Mouse (Mus musculus) heart, adult 8-10 months (tissue): ENCODE measurements around the gene Schip1. TPM values are rescaled to one million over a fixed set of nuclear protein-coding genes. Genes with fewer than 3 reads are reported as not detected.

Experiments
- DNase-seq: peaks from one replicate; pipeline ENCODE4 v3.0.0; 2022; ENCODE audit warnings: low spot score
- total RNA-seq, 4 experiments: library from RNA; stranded (reverse); gene quantifications; 2 replicates each; pipeline ENCODE4 v1.2.4; 2022

The Schip1 gene
- total RNA-seq, 4 experiments from 2014 or later: 148 to 166 (median 160) TPM

DNA sequence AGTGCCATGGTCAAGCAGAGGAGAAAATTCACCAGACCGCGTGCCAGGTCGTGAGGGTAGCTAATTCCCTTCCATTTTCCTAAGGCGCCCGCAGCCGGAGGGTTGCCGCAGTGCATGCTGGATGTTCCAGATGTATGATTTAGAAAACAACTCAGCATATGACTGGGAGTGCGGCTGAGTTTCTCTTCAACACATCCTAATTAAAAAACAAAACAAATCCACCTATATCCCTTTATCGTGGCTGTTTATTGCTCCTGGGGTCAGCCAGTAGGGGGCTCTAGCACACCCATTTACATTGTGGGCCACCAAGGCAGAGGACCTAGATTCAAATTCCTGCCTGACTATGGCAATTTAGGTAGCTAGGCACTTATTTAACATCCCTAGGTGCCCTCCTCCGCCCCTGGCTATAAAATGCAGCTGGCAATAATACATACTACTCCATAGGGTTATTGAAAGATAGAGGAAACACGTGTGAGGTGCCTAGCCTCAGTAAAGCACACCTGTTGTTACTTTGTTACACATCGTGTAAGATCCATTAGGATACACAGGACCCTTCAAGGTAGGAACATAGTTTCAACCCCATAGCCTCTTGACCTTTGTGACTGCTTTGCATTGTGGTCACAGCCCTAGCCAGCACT lies 517.6 kb downstream of the Schip1 start:
- DNase-seq: no peak

GRCm38 (mm10) chr3:68583031-68583693 lies 518.6 kb downstream of the Schip1 start:
- DNase-seq: peak; percentile 40

DNA sequence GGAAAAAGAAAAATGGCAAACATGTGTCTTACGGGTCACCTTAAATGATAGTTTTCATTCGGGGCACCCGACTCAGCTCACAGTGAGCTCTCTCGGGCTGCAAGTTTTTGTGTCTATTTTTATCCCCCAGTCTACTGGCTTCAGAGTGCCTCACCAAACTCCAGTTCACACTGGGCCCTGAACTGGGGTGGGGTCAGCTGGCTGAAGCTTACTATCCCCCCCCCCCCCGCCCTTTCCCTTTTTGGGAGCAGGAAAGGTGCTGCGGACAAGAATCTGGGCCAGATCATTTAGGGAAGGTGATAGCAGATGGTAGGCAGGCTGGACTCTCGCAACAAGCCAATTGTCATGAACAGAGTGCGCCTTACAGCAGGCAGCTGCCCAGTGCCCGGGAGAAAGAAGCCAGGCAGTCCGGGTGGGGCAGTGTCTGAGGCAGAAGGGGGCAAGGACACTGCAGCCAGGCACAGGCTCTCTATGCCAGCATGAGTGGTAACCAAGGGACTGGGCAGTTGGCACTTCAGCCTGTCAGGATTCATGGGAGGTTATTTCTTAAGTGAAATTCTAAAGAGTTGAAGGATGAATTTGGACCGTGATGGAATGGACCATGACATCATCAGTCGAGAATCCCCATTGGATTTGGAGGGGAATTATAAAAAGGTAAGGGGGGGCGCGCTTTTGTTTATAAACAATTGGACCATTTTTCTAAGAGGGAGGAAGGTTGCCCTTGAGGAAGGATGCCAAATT lies 519.3 kb downstream of the Schip1 start:
- peak; percentile 63 for DNase-seq

GRCm38 (mm10) chr3:68585213-68585612 lies 520.6 kb downstream of the Schip1 start:
- no peak for DNase-seq

- DNase-seq: peak; percentile 66
These were observed 522.1 kb downstream of the Schip1 start for GRCm38 (mm10) chr3:68586646-68587064.

DNA sequence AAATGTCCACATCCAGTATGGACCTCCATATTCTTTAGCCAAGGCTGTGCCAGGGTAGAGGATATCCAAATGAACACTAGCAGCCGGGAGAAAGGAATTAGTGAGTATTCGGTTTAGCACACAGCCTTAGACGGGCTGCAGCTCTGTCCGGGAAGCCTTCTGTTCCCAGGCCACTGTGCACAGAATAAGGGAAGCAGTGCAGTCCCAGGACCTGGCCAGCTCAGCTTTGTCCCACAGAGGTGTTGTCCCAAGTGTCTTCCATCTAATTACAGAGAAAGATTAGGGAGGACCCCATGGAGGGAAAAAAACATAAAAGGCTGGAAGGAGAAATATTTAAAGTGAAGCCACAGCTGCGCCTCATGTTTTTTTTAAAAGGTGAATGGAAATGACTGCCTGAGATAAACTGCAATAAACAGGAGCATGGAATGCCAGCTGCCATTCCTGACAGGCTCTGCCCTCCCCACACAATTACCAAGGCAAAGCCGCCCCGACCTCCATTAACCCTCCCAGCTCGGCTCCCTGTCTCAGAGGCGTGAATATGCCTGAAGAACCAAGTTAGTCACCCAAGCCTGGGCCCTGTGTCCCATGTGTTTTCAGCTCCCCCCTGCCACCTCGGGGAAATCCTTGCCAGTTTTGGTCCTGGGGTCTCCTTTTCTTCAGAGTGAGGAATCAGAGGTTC lies 523.1 kb downstream of the Schip1 start:
- DNase-seq: no peak

DNA sequence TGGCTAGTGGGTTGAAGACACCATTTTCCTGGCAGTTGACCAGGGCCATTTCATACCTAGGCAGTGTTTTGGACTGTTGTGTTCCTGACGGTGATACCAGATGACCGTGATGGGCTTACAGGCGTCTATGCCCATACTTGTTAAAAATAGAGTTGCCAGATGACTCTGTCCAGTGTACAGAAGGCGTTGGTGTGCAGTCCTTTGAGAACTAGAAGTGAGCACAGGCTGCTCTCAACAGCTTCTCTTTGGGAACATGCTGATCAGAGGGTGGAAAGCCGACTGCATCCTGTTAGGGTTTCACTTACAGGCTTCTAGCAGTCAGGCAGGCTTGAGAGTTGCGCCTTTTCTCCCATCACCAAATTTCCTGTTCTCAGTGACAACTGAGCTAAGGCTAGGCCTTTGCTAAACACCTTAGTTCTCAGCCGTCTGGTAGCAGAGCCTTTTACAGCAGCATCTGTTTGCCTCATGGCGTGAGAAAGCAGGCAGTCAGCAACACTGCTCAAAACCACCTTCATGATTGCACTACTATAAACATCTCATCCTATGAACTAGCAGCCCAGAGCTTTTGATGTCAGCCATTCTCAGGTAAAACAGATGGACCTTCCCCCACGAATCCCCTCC lies 524.7 kb downstream of the Schip1 start:
- DNase-seq: peak; percentile 58

DNA sequence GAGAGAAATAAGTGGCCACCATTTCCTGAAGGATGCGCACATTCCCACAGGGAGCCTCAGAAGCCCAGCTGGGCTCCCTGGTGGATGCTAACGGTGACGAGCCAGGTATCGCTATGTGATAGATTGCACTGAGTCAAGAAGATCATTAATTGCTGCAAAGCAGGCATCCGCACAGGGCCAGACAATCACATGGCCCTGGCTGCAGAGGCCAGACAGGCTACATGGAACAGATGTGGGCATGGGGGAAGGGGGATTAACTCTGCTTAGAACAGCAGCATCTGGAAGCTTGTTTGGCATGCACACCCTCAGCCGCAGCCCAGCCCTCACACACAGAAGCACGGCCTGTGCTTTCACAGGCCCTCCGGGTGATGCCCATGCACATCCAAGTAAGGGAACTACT lies 525.8 kb downstream of the Schip1 start:
- DNase-seq: no peak

GRCm38 (mm10) chr3:68592575-68592974 lies 528.0 kb downstream of the Schip1 start:
- no peak for DNase-seq

- no peak for DNase-seq
These were observed 528.7 kb downstream of the Schip1 start for GRCm38 (mm10) chr3:68593073-68593867.

DNA sequence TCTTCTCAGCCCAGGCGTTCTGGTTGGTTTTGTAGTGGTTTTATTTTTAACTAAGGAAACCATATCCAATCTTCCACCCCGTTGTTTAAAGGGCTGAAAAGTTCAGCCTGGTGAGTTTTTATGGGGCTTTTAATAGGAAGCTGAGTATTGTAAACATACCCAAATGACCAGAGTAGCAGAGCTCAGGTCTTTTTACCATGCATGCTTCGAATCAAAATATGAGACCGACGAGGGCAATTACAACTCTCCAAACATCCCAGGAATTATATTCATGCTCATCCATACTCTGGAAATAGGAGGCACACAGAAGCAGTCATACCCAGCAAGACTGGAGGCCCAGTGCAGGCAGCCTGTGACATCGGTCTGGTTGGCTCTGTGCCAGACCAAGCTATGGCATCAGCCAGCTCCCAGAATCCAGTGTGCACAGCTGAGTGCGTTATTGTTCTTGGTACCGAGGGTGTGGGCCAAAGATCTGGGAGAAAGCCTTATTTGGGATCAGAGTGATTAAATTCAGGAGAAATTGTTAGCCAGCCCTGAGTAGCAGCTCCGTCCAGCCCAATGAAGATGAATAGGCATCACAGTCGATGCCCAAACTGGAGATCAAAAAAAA lies 530.8 kb downstream of the Schip1 start:
- no peak for DNase-seq

DNA sequence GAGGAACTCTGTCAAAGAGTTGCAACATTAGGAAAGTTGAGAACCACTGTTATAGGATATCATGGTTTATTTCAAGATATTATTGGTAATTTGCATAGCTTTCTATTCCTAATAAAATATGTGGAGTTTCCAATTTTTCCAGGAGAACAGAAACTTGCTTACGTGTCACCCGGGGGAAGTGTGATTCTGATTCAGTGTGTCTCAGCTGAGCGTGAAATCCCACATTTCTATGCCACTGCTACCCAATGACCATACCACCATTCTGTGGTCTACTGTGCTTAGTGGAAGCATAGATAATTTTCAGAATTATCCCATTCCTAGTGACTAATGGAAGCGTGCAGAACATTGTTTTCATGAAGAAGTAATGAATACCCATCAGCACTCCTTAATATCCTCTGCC lies 532.3 kb downstream of the Schip1 start:
- no peak for DNase-seq

- DNase-seq: peak; percentile 57
These were observed 538.3 kb downstream of the Schip1 start for GRCm38 (mm10) chr3:68602891-68603290.

DNA sequence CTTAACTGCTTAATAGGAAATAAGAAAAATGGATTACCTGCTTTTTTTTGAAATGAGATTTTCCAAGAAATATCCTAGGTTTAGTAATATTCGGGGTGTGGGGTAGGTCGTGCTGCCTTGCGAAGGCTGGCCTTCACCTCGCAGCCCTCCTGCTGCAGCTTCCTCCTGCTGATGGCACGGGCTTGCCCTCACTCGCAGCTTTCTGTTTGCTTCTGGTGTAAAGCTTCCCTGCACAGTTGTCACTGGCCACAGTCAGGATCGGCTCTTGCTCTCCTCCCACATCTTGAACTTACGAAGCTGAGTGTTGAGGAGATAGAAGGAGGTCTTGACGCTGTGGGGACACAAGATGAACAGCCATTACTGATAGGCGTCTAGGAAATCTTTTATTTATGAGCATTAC lies 539.9 kb downstream of the Schip1 start:
- no peak for DNase-seq

DNA sequence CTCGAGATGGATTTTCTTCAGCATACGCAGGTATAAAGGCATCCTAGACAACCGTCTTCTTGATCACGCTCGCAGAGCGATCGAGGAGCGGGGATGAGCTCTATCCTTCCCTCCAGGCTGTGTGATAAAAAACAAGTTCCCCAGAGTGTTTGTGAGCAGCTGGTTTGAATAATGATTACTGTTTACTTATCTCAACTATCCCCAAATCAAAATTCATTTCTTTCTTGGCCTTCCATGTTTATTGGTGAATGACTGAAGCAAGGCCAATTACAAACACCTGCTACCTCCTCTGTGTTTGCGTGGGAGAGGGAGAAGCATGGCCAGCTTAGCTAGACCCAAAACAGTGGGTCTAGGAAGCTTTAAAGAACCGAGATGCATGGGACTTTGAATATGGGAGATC lies 540.4 kb downstream of the Schip1 start:
- DNase-seq: no peak

DNA sequence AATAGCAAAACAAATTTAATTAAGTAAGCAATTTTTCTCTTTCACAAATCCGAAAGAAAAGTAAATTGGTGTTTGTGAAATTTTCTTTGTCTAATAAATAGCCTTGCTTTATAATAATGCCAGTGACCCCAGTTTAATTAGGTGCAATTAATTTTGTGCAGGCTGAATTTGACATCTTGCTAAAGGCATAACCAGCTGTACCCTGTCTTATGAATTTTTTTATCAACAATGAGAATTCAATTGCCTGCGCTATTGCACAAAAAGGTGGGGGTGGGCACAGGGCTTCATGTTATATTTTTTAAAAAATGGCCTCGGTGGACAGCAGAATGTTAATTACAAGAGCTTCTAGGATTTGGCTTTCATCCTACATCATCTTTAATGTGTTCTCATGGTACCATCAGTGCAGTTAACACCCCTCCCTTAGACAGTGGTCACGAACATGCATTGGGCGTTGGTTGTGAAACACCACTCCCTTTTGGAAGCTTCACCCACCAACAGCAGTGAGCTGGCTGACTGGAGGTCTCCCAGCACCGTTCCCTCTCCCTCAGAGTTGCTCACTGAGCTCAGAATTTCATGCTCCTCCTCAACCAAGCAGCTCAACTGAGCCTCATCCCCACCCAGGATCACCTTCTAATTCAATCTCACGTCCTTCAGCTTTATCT lies 541.5 kb downstream of the Schip1 start:
- no peak for DNase-seq

DNA sequence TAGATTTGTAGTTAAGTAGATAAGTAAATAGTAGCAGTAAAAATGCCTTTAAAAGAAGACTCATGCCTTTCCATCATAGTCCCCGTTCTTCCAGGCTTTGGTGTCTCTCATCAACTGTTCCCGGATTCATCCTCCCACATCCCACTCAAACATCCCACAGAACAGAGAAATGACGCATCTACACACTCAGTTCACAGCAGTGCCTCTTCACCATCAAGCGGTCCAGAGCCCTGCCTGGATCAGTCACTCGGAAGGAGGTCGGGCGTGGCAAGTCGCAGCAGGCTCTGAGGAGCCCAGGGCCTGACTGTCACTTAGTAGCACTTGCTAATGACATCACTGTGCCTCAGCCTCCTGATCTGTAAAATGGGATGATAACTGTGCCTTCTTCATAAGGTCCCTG lies 542.1 kb downstream of the Schip1 start:
- DNase-seq: no peak

- no peak for DNase-seq
These were observed 542.7 kb downstream of the Schip1 start for GRCm38 (mm10) chr3:68607336-68607735.

GRCm38 (mm10) chr3:68608848-68609497 lies 544.4 kb downstream of the Schip1 start:
- DNase-seq: no peak
